Comparison of ENCODE assay signal across 8 mouse cellular contexts in the genomic region with DNA sequence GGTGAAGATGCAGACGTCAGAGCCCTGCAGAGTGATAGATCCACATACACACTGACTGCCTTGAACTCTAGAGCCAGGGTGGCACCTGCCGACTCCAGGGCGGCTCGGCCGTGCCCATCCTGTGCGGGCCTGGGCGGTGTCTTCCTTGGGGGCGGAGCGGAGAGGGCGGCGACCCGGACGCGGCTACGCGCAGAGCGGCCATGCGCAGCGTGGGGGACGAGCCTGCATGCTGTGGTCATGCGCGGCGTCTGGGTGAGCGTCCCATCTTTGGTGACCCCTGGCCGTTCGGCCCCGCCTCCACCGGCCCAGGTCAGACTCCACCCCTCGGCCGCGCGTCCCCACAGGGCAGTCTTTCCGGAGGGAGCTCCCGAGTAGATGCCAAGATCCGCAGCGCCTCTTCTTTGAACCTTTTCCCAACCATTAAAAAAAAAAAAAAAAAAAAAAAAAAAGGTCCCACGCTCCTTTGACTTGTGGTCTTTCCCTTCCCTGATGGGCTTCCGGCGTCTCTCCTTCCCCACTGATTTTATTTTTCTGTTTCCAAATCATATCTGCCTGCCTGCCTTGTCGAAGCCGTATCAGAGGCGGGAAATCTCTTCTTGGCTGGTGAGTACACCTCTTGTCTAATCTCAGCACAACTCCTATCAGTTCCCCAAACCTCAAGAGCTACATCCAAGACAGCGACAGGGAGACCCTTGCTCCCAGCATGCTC. TPM values are rescaled to one million over a fixed set of nuclear protein-coding genes. Genes with fewer than 3 reads are reported as not detected.
DNase-seq lines count a peak whose midpoint lies in the region; ATAC-seq and TF ChIP-seq lines count a peak whose summit lies in the region.

TSS of gene Cisd3 (plus strand) at position 214 of the 709 bp plus-strand sequence.

- H3K27ac ChIP-seq in cortical plate, adult 2 months (ENCODE audit: insufficient read depth, low read length): peak within 1 kb of the TSS; percentile 15; the same call in 1 of the 2 replicates

- ATAC-seq in Patski: peak; percentile 70
- ATAC-seq in megakaryocyte, adult 5-6 weeks (ENCODE audit: poor library complexity, severe bottlenecking): peak; percentile 94

- TF ChIP-seq CTCF in Patski (IDR thresholded peaks at IDR 0.05): no peak
- TF ChIP-seq CTCF in cortical plate, adult 2 months (IDR thresholded peaks at IDR 0.05; ENCODE audit: extremely low read depth, insufficient read depth, low read length): no peak

- H3K27me3 ChIP-seq in Patski: no peaks in the 10 kb centered on the region

- in situ Hi-C loops in Patski (cut with MboI; ENCODE audit: low pct_unique_long_range_greater_than_20kb): no loop called here

- peaks cover 4% of the 10 kb centered on the region for H3K4me1 ChIP-seq in cortical plate, adult 2 months (ENCODE audit: control insufficient read depth, insufficient read depth, low read length)

- no peak for DNase-seq in Patski (ENCODE audit: low read depth, low spot score)
- DNase-seq in gastrocnemius, postnatal 10 days: peak; percentile 88
- peak; percentile 91 for DNase-seq in induced T-regulatory cell, adult 2 months (ENCODE audit: low read depth)
- DNase-seq in left cerebral cortex, adult 8-10 months (ENCODE audit: low spot score in 2 of 2): peak; percentile 75 to 87
- DNase-seq in right cerebral cortex, adult 18-20 months: peak; percentile 91
- DNase-seq in urinary bladder, postnatal 10 days (ENCODE audit: low spot score): peak; percentile 63

- CTCF ChIA-PET in Patski (lab: Charles Lee): interaction anchor here (1.1 to 1.4 kb wide), 2 partner anchors 13 to 34 kb away, joined by 3 to 7 read pairs; no protein-coding TSS in a partner anchor

- POLR2A ChIA-PET in Patski (lab: Charles Lee): interaction anchor here (0.9 to 1.5 kb wide), 4 partner anchors 12 to 26 kb away, joined by 4 read pairs; no protein-coding TSS in a partner anchor

- TF ChIP-seq POLR2A in cortical plate, adult 2 months (IDR thresholded peaks at IDR 0.05; ENCODE audit: extremely low read depth, insufficient read depth, low read length): peak; percentile 46; the same call in 1 of the 2 replicates

- H3K4me3 ChIP-seq in cortical plate, adult 2 months (ENCODE audit: insufficient read depth, low read length): peak within 1 kb of the TSS; percentile 41

RNA-seq across cellular contexts. Expression of gene Cisd3, which starts in this region (rescaled TPM):
- 60.3 TPM for polyA plus RNA-seq in Patski (2021)
- 59.9 and 65.5 TPM in 2 replicates for polyA plus RNA-seq in cortical plate, adult 2 months (2012; rRNA removed)
- total RNA-seq in gastrocnemius, postnatal 10 days (2021): 10 to 100 TPM; 84.5 to 99.4 TPM
- 10 to 100 TPM; 44.0 to 61.2 (median 54.6) TPM for total RNA-seq in left cerebral cortex, adult 8-10 months (2022)
- total RNA-seq in megakaryocyte, adult 5-6 weeks (2015): 18.7 and 19.8 TPM in 2 replicates
- total RNA-seq in megakaryocyte, adult 5-6 weeks (2017): 2.3 and 12.8 TPM in 2 replicates
